Mouse (Mus musculus): ENCODE measurements at regions not wholly inside any gene's neighbourhood (a gene's known extent, or its start where the extent isn't known, plus 50 kb on each side); places are given as distances from the start of the nearest gene placed in this dataset.

DNA sequence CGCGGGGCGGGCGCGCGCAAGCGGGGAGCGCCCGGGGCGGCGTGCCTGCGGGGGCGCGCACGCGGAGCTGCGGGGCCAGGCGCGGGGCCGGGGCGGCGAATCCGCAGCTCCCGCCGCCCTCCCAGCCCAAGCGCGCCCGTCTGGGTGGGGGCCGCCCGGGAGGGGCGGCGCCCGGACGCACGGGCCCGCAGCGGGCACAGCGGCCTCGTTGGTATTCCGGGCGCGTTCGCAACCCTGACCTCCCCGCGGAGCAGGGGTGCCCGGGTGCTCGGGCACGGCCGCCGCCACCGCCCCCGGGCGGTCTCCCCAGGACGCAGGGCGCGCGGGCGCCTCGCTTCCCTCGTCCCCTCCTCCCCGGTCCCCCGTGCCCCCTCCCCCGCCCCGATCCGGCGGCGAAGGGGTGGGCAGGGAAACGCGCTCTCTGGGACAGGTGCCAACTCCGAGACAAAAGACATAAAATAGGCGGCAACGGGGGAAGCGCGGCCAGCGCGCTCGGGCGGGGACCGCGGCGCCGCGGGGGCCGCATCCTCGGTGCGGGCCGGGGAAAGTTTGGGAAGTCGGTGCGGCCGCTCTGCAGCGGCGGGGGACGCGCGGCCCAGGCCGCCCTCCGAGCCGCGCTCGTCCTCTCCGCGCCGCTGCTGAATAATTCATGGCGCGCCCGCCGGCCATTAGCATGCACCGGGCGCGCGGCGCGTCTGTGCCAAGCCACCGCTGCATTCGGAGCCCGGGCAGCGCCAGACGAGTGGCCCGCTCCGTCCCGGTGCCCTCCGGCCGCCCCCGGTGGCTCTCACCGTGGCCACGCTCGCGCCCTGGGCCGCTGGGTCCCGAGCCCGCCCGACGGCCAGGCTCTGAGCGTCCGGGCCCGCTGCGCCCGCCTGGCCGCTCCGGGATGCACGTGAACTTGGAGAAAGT is 63.7 kb upstream of the Ppara start:
- peak overlapping the region; percentile 83 for H3K4me2 ChIP-seq (replicated peaks)
- H3K36me3 ChIP-seq = no peaks in the 10 kb centered on the region
- H3K27me3 ChIP-seq = peaks cover 85% of the 10 kb centered on the region
- H3K9me3 ChIP-seq = no peaks in the 10 kb centered on the region
- ATAC-seq (ENCODE audit: insufficient number of reproducible peaks, insufficient read depth, low FRiP score, low TSS enrichment) = peak; percentile 37
- WGBS = under 1% methylated on average over 115 of the region's 141 CpGs
- H3K4me3 ChIP-seq = peak overlapping the region; percentile 70
- peak overlapping the region; percentile 67 for H3K27ac ChIP-seq
- peak overlapping the region; percentile 88 for H3K9ac ChIP-seq
- H3K4me1 ChIP-seq = peaks cover 17% of the 10 kb centered on the region; the same call in 1 of the 2 replicates

DNA sequence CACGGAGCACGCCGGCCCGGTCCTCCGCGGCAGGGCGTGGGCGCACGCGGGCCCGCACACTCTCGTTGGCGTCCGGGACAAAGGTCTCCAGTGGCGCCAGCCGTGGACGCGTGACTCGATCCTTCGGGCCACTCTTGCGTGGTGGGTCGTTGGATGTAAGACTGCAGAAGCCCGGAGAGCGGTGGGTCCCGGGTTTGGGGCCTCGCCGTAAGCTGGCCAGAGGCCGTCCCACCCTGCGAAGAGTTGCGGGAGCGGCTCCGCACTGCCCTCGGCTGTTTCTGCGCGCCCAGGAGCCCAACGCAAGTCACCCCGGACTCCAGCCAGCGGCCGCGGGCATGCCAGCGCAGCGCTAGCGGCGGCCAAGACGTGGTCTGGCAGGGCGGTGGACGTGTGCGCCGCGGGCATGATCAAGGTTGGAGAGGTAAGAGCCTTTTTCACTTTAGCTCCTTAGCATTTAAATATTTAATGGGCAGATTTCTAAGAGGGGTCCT is 63.0 kb upstream of the Ppara start:
- peaks cover 84% of the 10 kb centered on the region for H3K27me3 ChIP-seq
- 3% methylated on average over 50 of the region's 50 CpGs for WGBS

DNA sequence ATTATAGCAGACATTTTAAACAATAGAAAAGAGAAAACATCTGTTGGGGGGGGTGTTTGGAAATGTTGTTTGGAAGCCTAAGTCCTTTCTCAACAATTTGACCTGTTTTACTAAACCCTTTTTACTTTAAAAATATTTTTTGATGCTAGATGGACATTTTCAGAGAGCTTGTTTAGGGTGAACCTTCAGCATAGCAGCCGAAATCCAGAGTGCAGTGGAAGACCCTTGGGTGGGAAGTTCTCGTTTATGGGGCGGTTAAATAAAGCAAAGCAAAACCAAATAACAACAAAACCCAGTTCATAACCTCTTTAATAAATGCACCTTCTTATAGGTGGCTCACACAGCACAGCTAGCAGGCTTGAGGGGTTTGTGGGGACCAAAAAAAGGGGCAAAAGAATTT is 62.4 kb upstream of the Ppara start:
- Histone ChIP-seq H3K27me3 (peaks cover 82% of the 10 kb centered on the region), H3K9me3 (no peaks in the 10 kb centered on the region), H3K9ac (peak overlapping the region; percentile 88; the same call in 1 of the 2 replicates), H3K4me2 (replicated peaks) (peak overlapping the region; percentile 83), H3K27ac (no peak overlapping the region), H3K4me1 (peaks cover 17% of the 10 kb centered on the region; the same call in 1 of the 2 replicates), H3K36me3 (no peaks in the 10 kb centered on the region), H3K4me3 (peak overlapping the region; percentile 70)
- ATAC-seq (ENCODE audit: insufficient number of reproducible peaks, insufficient read depth, low FRiP score, low TSS enrichment) = no peak
- WGBS = 79% methylated on average over 3 of the region's 3 CpGs

More for the DNA sequence above, 63.0 kb upstream of the Ppara start:
- Histone ChIP-seq H3K9ac (peak overlapping the region; percentile 88), H3K4me1 (peaks cover 17% of the 10 kb centered on the region; the same call in 1 of the 2 replicates), H3K36me3 (no peaks in the 10 kb centered on the region), H3K27ac (peak overlapping the region; percentile 67), H3K9me3 (no peaks in the 10 kb centered on the region), H3K4me2 (replicated peaks) (peak overlapping the region; percentile 83), H3K4me3 (peak overlapping the region; percentile 70)
- ATAC-seq (ENCODE audit: insufficient number of reproducible peaks, insufficient read depth, low FRiP score, low TSS enrichment) = no peak

DNA sequence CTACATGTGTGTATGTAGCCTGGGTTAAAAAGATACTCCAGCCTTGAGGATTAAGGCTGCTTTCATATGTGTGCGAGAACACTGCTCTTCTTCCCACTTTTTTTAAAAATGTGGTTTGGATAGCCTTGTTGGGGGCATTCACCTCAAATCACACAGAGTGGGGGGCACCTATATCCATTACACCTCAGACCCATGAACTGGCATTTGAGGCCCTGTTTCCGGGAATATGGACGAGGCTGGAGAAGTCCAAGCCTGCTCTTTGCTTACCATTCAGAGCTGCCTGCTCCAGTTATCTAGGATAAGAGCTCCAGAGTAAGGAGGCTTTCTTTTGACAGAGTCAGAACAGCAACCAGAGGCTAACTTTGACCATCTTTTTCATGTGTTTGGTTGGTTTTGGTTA is 61.9 kb upstream of the Ppara start:
- peaks cover 17% of the 10 kb centered on the region; the same call in 1 of the 2 replicates for H3K4me1 ChIP-seq
- H3K4me3 ChIP-seq = peak overlapping the region; percentile 70
- no peak overlapping the region for H3K27ac ChIP-seq
- H3K9me3 ChIP-seq = no peaks in the 10 kb centered on the region
- WGBS = 62% methylated on average over 3 of the region's 3 CpGs
- H3K36me3 ChIP-seq = no peaks in the 10 kb centered on the region
- H3K4me2 ChIP-seq (replicated peaks) = peak overlapping the region; percentile 83
- peaks cover 84% of the 10 kb centered on the region for H3K27me3 ChIP-seq
- no peak for ATAC-seq (ENCODE audit: insufficient number of reproducible peaks, insufficient read depth, low FRiP score, low TSS enrichment)
- H3K9ac ChIP-seq = no peak overlapping the region

DNA sequence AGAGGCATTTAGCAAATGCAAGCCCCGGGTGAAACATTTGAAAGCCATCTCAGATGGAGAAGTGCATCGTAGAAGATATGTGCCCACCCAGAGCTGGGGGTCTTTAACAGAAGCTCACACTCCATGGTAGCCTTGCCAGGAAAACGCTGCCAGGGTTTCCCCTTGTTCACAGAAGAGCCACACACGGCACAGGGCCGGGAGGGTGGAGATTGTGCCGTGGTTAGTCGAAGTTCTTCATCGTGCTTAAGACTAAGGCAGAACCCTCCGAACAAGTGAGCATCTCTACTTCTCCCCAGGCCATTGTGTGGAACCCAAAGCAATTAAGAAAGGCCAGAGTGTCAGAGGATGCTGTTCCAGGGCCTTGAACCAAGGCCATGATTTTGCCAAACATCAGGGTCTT is 61.3 kb upstream of the Ppara start:
- WGBS = 81% methylated on average over 9 of the region's 9 CpGs
- H3K36me3 ChIP-seq = no peaks in the 10 kb centered on the region
- no peaks in the 10 kb centered on the region for H3K9me3 ChIP-seq
- peak overlapping the region; percentile 34 for H3K4me2 ChIP-seq (replicated peaks)
- peaks cover 85% of the 10 kb centered on the region for H3K27me3 ChIP-seq
- H3K4me3 ChIP-seq = peak overlapping the region; percentile 16
- H3K27ac ChIP-seq = no peak overlapping the region
- no peak overlapping the region for H3K9ac ChIP-seq
- H3K4me1 ChIP-seq = peaks cover 17% of the 10 kb centered on the region; the same call in 1 of the 2 replicates
- no peak for ATAC-seq (ENCODE audit: insufficient number of reproducible peaks, insufficient read depth, low FRiP score, low TSS enrichment)

DNA sequence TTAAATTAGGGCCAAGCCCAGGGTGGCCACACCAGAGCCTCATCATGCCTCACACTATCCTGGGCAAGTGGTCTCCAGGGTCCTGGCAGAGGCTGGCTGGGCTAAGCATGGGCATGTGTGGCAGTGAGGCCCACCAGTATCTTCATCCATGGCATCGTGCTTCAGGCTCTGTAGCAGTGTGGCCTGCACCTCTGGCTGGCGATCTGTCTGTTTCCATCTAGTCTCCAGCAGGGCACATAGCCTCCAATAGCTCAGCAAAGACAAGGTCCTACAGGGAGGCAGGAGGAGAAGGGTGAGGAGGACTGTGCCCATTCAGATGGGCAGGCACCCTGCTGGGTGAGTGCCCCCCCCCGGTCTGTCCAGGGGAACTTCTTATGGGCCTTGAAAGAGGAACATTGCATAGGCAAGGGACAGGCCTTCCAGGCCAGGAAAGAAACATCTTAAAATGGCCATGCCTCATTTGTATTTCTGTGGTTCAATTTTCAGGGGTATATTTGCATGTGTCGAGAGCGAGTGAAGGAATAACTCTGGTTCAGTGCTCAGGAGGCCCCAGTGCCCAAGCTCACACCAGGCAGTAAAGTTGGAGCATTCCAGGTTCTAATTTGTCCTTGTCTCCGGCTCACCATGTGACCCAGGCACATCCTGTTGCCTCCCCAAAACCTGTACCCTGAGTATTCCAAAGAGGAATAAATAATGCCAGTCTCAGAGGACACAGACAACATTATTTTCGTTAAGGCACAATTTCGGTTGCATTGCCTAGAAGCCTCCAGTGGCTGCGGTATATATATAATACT is 60.4 kb upstream of the Ppara start:
- Histone ChIP-seq H3K27me3 (peaks cover 76% of the 10 kb centered on the region), H3K36me3 (no peaks in the 10 kb centered on the region), H3K9me3 (no peaks in the 10 kb centered on the region), H3K4me2 (replicated peaks) (no peak overlapping the region; the same call in 1 of the 2 replicates), H3K4me3 (peak overlapping the region; percentile 16; the same call in 1 of the 2 replicates), H3K9ac (no peak overlapping the region), H3K27ac (no peak overlapping the region), H3K4me1 (peaks cover 17% of the 10 kb centered on the region; the same call in 1 of the 2 replicates)
- ATAC-seq (ENCODE audit: insufficient number of reproducible peaks, insufficient read depth, low FRiP score, low TSS enrichment) = no peak
- WGBS = 88% methylated on average over 9 of the region's 9 CpGs

DNA sequence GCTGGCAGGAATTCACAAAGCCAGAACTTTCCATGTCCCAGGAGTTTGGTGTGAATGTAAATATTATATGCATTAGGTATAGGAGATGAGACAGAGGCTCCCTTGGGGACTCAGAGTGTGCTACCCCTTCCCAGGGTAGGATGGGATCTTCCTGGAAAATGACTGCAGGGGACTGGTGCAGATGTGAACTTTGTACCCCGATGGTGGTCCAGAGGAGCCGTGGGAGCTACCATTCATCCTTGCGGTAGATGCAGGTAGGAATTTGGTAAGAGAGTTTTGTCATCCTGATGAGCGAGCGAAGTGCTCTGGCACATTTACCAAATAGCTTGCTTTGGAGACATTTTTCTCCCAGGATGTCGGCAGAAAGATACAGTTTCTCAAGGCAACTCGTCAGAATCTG is 59.7 kb upstream of the Ppara start:
- no peaks in the 10 kb centered on the region for H3K36me3 ChIP-seq
- no peak overlapping the region for H3K9ac ChIP-seq
- H3K27ac ChIP-seq = no peak overlapping the region
- no peak for ATAC-seq (ENCODE audit: insufficient number of reproducible peaks, insufficient read depth, low FRiP score, low TSS enrichment)
- H3K27me3 ChIP-seq = peaks cover 69% of the 10 kb centered on the region
- H3K4me2 ChIP-seq (replicated peaks) = no peak overlapping the region
- 85% methylated on average over 7 of the region's 7 CpGs for WGBS
- no peak overlapping the region for H3K4me3 ChIP-seq
- peaks cover 11% of the 10 kb centered on the region; the same call in 1 of the 2 replicates for H3K4me1 ChIP-seq
- H3K9me3 ChIP-seq = no peaks in the 10 kb centered on the region

DNA sequence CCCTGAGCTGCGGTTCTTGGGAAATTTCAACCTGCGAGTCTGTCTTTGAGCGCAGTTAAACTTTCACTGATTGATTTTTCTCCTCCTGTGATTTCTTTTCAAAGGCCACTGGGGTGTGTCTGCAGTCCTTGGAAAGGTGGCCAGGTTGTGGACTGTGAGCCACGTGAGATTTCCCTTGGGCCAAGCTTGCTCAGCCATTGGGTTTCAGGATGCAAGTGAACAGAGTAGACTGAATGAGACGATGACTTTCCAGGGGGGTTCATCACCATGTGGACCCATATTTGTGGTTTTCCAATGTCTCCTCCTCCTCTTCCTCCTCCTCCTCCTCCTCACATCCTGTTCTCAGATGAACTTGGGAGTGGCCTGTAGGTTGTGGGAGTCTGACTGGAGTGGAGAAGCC is 59.0 kb upstream of the Ppara start:
- H3K4me2 ChIP-seq (replicated peaks) = no peak overlapping the region
- no peak overlapping the region for H3K27ac ChIP-seq
- H3K4me3 ChIP-seq = no peak overlapping the region
- H3K9ac ChIP-seq = no peak overlapping the region
- H3K36me3 ChIP-seq = no peaks in the 10 kb centered on the region
- H3K4me1 ChIP-seq = peaks cover 9% of the 10 kb centered on the region; the same call in 1 of the 2 replicates
- H3K9me3 ChIP-seq = no peaks in the 10 kb centered on the region
- peaks cover 64% of the 10 kb centered on the region for H3K27me3 ChIP-seq
- ATAC-seq (ENCODE audit: insufficient number of reproducible peaks, insufficient read depth, low FRiP score, low TSS enrichment) = no peak
- 81% methylated on average over 5 of the region's 5 CpGs for WGBS

DNA sequence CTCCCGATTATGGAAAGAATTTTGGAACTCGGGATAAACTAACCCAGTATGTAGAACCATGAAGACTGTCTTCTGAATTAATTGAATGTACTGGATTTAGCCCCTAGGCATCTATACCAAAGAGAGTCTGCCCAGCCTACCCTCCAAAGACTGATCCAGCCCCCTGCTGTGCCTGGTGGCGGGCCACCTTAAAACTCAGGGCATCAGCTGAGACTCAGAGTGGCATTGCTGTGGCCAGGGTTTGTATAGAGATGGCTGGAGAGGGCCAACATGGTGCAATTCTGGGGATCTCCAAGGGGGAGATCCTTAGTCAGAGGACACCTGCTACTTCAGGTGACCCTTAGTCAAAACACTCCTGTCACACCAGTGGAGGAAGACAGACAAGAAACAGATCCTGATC is 58.6 kb upstream of the Ppara start:
- Histone ChIP-seq H3K36me3 (no peaks in the 10 kb centered on the region), H3K27ac (no peak overlapping the region), H3K9ac (no peak overlapping the region), H3K4me1 (peaks cover 9% of the 10 kb centered on the region; the same call in 1 of the 2 replicates), H3K4me3 (no peak overlapping the region), H3K9me3 (no peaks in the 10 kb centered on the region), H3K27me3 (peaks cover 60% of the 10 kb centered on the region), H3K4me2 (replicated peaks) (no peak overlapping the region)
- ATAC-seq (ENCODE audit: insufficient number of reproducible peaks, insufficient read depth, low FRiP score, low TSS enrichment) = no peak
- WGBS = 92% methylated on average over 3 of the region's 3 CpGs

DNA sequence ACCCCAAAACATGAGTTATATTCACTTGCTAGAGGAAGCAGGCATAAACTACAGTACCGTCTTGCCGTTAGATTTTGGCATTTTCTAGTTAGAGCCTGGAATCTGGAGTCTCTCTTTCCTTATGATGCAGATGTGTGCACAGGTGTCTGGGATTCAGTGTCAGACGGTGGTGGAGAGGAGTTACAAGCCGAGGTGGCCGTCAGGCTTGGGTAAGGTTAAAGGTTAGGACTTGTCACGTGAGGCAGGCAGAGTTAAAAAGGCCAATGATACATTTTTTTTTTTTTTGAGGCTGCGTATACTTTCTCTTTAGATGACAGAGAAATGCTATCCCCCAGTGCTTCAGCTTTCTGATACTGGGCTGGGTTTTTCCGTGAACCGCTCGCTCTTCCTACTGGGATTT is 57.9 kb upstream of the Ppara start:
- no peak for ATAC-seq (ENCODE audit: insufficient number of reproducible peaks, insufficient read depth, low FRiP score, low TSS enrichment)
- 67% methylated on average over 10 of the region's 10 CpGs for whole genome bisulfite sequencing
- Histone ChIP-seq H3K4me3 (no peak overlapping the region), H3K9ac (no peak overlapping the region), H3K27ac (no peak overlapping the region), H3K4me2 (replicated peaks) (no peak overlapping the region), H3K36me3 (no peaks in the 10 kb centered on the region), H3K27me3 (peaks cover 53% of the 10 kb centered on the region), H3K4me1 (peaks cover 9% of the 10 kb centered on the region; the same call in 1 of the 2 replicates), H3K9me3 (no peaks in the 10 kb centered on the region)

DNA sequence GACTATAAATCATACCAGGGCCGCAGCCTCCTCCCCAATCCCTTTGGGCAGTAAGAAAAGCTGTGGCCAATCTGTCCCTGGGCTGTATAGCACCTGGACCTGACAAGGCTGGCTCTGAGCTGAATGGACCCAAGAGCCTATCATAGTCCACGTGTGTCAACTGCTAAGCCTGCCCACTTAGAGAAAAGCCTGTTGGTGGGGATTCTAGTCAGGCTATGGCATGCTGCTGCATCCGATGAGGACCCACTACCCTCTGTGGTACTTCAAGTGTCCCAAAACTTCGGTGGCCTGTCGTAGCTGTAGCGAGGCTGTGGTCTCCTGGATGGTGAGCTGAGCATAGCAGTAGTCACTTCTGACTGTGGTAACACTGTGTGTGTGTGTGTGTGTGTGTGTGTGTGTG is 57.4 kb upstream of the Ppara start:
- ATAC-seq (ENCODE audit: insufficient number of reproducible peaks, insufficient read depth, low FRiP score, low TSS enrichment) = no peak
- no peaks in the 10 kb centered on the region for H3K36me3 ChIP-seq
- peaks cover 9% of the 10 kb centered on the region; the same call in 1 of the 2 replicates for H3K4me1 ChIP-seq
- no peak overlapping the region for H3K9ac ChIP-seq
- no peaks in the 10 kb centered on the region for H3K9me3 ChIP-seq
- peaks cover 48% of the 10 kb centered on the region for H3K27me3 ChIP-seq
- no peak overlapping the region for H3K4me3 ChIP-seq
- no peak overlapping the region for H3K4me2 ChIP-seq (replicated peaks)
- WGBS = 81% methylated on average over 6 of the region's 6 CpGs
- no peak overlapping the region for H3K27ac ChIP-seq

Data from embryonic facial prominence, embryonic 12.5 days (tissue).